Mouse (Mus musculus) adrenal gland, postnatal 14 days (tissue): ENCODE measurements around the gene Npy. TPM values are rescaled to one million over a fixed set of nuclear protein-coding genes. Genes with fewer than 3 reads are reported as not detected.
A peak's percentile ranks its signal among the peaks of the same experiment; 100 is the strongest.

ENCODE experiments used
- DNase-seq: peaks from one replicate; pipeline ENCODE4 v3.0.0; 2021; ENCODE audit warnings: mixed read lengths
- long read RNA-seq, 2 experiments: library from polyadenylated mRNA; stranded (forward); transcript quantifications; one replicate each; pipeline ENCODE4 v2.0.0; 2021
- total RNA-seq: library from RNA; stranded (reverse); gene quantifications from 2 replicates; pipeline ENCODE4 v1.2.3, GENCODE M21; 2021

Npy gene
- 492 and 562 TPM in 2 replicates for total RNA-seq
- long read RNA-seq, experiment 1, transcript Npy-201 (4 exons, 566 nt) = major isoform, 372 of 466 reads
- long read RNA-seq, experiment 1, partial matches to known transcripts = 93 of 466 reads
- long read RNA-seq, experiment 1, other reads (novel, unspliced or antisense) = 1 of 466 reads
- long read RNA-seq, experiment 2, transcript Npy-201 (4 exons, 566 nt) = major isoform, 393 of 485 reads
- long read RNA-seq, experiment 2, partial matches to known transcripts = 88 of 485 reads
- long read RNA-seq, experiment 2, other reads (novel, unspliced or antisense) = 4 of 485 reads

DNA sequence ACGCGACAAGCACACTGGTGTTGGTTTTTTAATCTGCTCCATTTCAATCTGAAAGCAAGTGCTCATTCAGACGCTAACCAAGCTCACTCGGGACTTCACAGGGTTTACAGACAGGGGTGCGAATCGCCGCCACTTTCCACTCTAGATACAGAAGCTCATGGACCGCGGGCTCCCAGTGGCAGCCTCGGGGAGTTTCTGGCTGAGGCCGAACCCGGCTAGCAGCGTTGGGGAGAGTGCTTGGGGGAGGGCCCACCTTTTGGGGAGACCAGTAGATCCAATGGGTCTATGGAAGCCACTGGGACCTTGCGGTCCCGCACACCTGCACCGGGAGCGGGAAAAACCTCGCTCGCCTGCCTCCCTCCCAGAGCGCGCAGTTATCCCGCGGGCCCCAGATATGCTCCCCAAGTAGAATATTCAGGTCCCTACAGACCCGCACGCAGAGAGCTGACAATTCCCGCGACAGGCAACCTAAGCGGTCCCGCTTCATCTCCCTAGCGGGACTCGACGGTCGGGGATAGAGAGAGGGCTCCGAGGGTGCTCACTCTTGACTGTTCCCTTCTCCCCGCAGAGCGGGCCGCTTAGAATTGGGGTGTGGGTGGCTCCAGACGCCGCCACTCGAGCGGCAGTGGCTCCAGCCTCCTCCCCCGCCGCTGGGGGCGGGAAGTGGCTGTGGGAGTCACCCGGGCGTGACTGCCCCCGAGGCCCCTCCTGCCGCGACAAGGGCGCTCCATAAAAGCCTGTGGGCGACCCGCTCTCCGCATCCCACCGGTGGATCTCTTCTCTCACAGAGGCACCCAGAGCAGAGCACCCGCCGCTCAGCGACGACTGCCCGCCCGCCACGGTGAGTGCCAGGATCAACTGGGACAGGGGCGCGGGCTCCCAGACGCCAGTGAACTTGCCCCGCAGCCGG, at the start of gene Npy:
Npy (plus strand) TSS at position 750 of the 910 bp plus-strand sequence.
- peak; percentile 72 for DNase-seq

DNA sequence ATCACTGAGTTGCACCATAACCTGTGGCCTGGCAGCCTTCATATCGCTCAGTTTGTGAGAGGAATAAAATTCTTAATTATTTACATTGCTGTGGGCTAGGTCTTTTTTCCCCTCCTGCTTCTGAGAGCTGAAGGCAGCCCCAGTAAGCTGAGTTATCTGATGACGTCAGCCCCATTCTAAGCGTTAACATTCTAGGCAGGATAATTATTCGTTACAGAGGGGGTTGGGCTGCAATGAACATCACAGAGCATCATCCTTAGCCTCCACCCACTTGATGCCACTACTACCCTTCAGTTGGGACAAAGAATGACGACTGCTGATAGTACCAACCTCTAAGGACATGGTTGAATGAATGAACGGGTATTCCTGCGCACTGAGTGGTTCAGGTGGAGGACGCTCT, 47.5 kb upstream of the Npy start:
- DNase-seq = no peak

DNA sequence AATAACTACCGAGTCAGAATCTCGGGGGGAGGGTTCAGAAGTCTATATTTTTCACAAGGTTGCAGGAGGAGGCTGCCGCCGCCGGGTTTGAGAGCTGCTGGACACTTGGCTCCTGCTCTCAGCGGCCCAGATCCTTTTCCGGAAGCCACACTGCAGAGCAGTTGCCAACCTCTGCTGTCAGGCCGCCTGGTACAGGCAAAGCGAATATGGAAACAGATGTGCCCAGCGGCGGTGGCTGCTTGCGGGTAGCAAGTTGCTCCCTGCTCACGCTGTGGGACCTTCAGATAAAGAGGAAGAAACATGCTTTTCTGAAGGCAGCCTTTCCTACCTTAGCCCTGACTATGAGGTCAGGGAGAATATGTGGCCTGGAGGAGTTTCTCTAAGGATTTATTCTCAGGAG, 44.4 kb upstream of the Npy start:
- DNase-seq = peak; percentile 15

DNA sequence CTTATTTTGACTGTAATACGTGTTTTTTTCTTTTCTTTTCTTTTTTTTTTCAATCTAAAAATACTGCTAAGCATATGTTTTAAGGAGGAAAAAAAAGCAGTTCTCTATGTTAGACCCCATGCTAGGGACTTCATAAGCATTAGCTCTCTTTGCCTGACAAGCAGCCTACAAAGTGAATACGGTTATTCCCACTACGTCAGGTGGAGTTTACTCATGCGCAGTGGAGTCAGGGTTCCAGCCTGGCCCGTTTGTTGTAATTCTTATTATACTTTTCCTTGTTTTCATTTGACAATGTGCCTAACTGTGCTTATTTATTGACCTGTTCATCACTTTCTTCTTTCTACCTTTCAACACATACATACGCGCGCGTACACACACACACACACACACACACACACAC, 43.8 kb upstream of the Npy start:
- no peak for DNase-seq

DNA sequence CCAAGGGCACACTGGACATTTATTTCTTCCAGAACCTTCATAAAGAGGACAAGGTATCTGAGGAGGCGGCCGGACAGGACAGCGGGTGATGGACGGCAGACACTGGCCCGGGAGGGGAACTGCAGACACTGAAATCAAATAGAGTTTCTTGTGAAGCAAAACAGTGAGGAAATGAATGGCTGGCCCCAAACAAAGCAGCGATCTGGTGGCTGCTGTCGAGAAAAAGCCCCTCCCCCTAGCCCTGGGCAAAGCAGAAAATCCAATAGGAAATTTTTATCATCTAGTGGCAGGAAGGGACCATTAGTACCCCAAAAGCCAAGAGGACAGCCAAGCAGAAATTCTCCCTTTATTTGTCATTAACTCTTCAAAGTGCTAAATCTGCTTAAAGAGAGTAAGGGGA, 42.9 kb upstream of the Npy start:
- DNase-seq = peak; percentile 9

DNA sequence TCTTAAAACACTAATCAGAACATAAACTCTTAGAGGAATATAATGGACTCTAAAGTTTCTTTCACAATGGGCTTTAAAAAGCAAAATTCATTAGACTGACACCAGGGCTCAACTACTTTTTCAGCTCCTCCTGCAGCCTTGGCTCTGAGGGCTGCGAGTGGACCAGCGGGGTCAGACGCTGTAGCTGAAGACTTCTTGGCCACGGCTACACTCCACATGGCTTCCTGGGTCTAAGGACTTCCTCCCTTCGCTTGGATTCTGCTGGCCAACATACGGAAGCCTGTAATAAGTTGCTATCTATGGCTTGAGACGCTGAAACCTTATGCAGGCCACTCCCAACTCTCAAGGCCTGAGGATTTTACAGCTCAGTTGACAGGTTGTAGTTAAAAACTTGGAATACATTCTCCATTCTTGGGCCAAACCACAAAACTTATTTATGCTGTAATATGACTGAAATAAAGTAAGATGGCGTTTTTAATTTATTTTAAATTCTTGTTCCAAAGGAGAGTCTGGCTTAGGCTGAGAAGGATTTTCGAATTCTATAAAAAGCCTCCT, 41.6 kb upstream of the Npy start:
- DNase-seq = no peak

DNA sequence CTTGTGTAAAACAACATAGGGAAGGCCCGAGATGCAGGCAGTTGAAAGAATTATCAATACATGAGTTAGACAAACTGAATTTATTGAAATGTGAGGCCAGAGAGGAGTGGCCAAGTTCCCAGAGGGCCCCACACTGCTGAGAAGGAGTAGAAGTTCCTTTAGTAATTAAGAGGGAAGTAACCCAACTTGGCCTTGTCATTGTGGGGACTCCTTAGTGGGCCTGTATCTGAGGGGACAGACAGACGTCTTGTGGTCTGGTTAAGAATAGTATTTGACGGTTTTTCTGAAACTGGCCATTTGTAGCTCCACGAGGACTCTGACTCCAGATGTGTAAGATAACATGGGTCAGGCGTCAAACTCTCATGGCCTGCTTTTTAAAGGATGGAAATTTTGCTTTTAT, 40.7 kb upstream of the Npy start:
- DNase-seq = no peak

DNA sequence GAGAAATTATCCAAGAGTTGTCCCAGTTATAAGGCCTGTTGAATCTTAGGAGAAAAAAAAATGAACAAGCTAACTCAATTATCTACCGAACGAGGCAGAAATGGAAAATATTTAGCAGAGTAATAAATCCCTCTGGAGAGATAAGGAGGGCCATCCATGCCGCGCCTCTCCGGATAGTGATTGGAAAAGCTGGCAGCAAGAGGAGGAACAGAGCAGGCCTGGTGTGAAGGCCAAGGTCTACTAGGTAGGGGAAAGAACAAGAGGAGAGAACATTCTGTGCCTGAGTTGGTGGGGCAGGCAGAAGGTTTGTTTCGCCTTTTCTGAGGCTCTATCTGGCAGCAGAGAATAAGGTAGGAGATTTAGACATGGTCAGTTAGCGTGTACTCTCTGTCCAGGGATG, 39.8 kb upstream of the Npy start:
- DNase-seq = peak; percentile 45

DNA sequence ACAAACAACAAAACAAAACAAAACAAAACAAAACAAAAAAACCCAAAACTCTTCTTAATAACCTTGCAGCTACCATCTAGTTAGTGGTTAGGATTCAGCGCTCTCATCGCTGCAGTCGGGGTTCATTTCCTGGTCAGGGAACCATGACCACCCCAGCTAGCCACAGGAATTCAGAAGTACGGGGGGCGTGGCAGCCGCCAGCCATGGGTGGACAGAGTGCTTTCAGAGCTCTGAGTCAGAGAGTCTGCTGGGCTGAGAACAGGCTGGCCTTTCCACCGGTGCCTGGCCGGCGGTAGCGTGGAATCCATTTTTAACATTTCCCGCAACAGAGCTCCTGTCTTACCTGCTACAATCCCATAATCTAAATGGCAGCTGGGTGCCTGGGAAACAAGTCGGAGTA, 30.0 kb upstream of the Npy start:
- no peak for DNase-seq

DNA sequence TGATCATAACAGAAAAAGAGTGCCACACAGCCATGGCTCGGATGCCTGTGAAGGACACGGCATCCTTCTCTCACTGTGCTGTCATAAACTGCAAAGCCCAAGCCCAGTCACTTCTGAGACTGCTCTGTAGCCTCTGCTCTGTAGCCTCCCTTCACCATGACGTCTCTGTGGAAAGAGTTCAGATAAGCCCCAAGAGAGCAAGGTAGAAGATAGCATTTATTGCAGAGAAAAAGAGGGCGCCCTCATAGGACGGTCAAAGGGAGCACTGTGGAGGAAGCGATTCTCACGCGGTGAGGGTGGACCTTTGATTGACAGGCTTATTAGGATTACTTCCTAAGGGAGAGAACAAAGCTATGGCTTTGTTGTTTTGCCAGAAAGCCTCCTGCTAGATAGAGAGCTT, 18.4 kb upstream of the Npy start:
- DNase-seq = no peak

DNA sequence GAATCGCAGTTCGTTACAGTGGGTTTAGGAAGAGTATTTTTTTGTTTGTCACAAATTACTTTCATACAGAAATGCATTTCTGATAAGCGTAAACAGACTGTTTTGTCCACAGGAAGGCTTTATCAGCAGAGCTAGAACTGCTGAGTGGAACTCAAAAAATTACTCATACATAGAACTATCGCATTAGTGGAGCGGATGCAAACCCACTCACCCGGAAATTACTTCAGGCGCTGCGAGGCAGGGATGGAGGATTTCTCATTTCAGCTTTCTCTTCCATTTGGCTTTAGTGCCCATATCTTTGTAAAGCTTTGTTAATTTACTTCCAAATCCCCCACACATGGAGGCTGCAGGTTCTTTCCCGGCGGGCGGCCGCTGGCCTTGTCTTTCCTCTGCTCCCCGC, 14.4 kb upstream of the Npy start:
- DNase-seq = no peak

DNA sequence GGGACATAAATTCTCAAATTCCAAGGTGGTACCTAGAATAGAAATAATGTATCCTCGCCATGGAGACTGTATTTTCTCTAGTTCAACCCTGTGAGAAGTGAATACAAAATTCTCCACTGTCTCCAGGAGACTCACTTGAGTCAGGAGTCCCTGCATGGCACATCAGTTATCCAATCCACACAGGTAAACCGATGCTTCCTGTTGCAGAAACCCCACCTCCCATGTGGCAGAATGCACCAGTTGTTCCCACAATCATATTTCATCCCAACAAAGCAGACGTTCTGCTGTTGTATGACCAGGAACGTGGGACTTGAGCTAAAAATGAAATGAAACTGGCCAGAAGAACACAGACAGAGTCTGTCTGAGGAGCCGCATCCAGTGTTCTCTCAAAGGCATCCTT, 5.3 kb upstream of the Npy start:
- DNase-seq = no peak

DNA sequence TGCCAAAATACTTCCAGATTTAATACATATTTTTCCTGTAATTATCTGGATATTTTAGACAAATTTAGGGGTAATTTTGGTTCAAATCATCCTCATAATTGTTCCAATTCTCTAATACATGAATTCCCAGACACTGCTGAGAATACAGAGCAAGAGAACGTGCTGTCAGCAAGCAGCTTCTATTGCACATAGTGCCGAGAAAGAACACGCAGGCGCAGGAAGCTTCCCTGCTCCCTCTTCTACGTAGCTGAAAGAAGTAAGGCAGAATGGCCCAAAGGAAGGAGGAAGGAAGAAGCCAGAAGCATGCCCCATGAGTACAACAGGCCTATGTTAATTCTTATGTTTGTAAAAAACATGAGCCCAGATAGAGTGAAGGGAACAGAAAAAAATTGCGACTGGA, 4.9 kb upstream of the Npy start:
- no peak for DNase-seq

DNA sequence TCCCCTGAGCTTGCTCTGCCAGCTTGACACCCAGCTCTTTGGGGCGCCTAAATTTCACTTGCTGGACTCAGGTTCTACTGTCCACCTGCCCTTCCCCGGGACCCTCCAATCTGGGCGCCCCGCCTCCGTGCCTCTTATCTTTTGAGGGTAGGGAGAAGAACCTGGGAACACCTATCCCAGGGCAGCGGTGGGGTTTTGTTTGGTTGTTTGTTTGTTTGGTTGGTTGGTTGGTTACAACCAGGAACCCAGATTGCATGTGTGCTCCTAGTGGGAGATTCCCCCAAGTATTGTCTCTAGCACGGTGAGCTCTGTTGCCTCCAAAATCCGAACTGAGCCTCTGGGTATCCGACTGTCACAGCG, 341 bp downstream of the Npy start:
- no peak for DNase-seq

DNA sequence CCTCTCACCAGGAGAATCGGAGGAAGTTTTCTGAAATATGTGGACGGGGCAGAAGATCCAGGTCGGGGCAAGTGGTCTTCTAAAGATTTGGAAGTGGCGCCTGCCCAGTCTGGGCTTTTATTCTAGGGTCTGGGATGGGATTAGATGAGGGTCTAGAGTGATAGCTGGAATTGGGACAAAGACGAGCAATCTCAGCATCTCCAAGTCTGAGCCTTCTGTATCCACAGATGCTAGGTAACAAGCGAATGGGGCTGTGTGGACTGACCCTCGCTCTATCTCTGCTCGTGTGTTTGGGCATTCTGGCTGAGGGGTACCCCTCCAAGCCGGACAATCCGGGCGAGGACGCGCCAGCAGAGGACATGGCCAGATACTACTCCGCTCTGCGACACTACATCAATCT, 861 bp downstream of the Npy start:
- no peak for DNase-seq

DNA sequence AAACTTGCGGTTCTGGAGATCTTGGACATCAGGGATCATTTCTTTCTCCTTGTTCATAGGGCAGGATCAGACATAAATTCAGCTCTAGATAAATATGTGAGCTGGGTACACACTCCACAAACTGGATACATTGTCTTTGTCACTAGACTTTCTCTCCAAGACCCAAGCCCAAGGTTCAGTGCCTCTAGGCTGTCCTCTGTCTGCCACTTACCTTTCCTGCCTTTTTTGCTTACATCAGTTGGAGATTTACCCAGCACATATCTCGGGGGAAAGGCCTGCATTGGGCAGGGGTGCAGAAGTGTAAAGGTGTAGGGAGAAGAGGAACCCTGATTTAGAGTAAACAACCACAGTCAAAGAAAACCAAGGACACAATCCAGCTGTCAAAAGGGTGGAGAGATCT, 1.3 kb downstream of the Npy start:
- DNase-seq = no peak

DNA sequence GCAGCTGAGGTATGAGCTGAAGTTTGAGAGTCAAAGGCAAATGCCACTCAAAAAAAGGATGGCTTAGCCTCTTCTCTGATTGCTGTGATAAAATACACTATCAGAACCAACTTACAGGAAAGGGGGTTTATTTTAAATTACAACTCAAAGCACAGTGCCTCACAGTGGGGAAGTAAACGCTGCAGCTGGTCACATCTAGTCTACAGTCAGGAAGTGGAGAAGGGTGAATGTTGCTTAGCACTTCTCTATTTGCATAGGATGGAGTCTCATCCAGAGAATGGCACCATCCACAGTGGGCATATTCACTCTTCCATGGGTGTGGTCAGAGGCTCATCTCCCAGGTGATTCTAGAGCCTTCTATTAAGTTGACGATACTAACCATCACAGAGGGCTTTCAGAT, 9.1 kb downstream of the Npy start:
- DNase-seq = no peak

DNA sequence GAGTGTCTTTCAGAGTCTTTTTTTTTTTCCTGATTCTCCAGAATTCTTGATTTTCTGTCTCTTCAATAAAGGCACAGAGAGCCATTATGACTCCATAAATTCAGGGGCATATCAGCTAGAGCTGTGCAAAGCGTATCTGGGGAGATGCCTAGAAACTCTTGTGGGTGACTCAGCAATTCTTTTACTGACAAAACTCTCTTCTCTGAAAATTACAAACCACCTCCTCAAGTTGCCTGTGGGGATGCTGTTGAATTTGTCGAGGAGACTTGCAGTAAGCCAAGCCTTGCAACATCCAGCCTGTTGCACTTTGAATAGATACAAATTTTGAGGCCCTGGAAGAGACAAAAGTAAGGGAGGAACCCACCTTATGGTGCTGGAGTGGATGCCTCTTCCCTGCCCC, 34.3 kb downstream of the Npy start:
- DNase-seq = no peak

DNA sequence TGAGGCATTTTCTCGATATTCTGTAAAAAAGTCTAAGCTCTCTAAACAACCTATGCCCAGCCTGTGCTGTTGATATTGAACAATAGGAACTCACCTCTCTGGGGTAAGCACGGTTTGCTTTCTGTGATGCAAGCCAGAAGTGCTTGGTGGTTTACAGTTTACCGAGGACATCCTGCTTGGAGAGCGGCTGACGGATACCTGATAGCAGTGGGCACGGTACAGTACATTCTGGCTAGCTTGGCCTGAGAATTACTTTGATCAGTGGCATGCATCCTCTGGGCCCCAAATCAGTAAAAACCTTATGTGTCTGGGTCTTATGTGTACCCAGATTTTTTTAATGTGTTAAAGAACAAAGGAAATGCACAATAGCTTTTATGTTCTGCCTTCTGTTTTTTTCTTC, 45.1 kb downstream of the Npy start:
- DNase-seq = no peak

DNA sequence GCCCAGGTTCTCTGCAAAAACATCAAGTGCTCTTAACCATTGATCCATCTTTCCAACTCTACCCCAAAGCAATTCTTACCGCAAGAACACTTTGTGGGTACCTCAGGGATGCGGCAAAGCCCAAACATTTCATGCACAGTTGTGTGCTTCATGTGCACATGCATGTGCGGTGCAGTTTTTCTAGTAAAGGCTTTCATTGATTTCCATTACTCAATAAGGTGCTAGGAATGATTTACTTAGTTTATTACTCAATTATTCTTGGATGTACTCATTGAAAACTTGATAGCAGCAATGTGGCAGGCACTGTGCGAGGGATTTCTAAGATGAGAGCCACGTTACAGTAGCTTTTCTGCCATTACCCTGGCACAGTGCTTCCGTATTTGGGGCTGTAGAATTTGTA, 48.6 kb downstream of the Npy start:
- no peak for DNase-seq

DNA sequence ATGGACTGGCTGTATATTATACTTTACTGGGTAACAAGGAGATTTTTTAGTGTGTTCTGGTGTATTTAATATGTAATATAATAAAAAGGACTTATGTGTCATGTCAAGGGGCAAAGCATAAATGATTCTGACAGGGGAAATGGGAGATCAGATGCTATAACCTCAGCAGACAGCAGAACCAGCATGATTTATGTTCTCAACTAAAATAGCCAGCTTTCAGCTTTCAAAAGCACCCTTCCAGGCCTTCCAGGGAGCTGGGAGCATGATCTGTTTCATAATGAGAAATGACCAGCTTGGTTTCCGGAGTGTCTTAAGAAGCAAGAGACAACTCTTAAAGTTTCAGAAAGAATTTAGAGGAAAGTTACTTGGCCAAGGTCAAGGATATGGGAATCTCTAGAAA, 51.0 kb downstream of the Npy start:
- no peak for DNase-seq

DNA sequence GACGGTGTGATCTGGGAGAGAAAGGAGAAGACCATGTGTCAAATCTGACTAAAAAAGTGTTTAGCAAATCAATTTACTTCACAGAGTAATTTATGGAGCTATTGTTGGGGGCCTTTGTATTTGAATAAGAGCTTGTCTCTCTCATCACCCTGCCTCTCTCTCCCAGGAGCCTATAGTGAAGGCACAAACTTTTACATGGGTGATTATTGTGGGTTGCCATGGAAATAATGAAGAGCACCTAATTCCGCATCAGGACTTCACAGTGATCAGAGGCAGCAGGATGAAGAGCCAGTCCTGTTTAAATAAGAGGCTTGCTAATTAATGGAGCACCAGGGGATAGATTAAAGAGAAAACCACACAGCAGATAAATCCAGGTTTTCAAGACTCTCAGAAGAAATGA, 52.6 kb downstream of the Npy start:
- DNase-seq = no peak

DNA sequence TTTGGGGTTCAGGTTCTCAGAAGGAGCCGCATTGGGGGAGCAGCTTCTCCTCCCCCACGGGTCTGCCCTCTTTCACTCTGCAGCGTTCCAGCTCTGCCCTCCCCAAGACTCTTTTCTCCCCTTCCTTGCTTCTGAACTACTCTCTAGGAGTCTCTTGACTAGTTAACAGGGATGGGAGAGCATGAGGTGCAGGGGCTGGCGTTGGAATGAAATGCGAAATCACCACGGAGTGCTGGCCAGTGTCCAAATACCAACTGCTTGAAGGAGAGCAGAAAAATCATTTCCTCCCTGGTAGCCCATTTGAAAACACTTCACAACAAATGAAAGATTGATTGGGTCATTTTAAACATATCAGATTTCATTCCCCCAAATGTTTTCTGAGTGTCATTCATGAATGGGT, 53.3 kb downstream of the Npy start:
- DNase-seq = no peak
